Mouse (Mus musculus): ENCODE results near the gene Sgta. TPM values are rescaled to one million over a fixed set of nuclear protein-coding genes. Genes with fewer than 3 reads are reported as not detected.
A peak's percentile ranks its signal among the peaks of the same experiment; 100 is the strongest.
"Not testable (repeated sequence)": the region's sequence is repeated elsewhere in the genome, so short reads cannot be mapped to it uniquely, and the experiment has no call there.

Gene Sgta
- total RNA-seq (2021): 100 to 1,000 TPM; 178 to 182 TPM
- long read RNA-seq, experiment 1, transcript Sgta-202 (12 exons, 1,964 nt): major isoform, 228 of 415 reads
- long read RNA-seq, experiment 1, transcript Sgta-201 (12 exons, 1,969 nt): minor isoform, 69 of 415 reads
- long read RNA-seq, experiment 1, partial matches to known transcripts: 34 of 415 reads
- long read RNA-seq, experiment 1, other reads (novel, unspliced or antisense): 84 of 415 reads
- long read RNA-seq, experiment 2, transcript Sgta-202 (12 exons, 1,964 nt): major isoform, 203 of 338 reads
- long read RNA-seq, experiment 2, transcript Sgta-201 (12 exons, 1,969 nt): minor isoform, 52 of 338 reads
- long read RNA-seq, experiment 2, partial matches to known transcripts: 25 of 338 reads
- long read RNA-seq, experiment 2, other reads (novel, unspliced or antisense): 58 of 338 reads

GRCm38 (mm10) chr10:81059603-81060543, at the start of gene Sgta:
Gene Sgta, minus strand, starts transcription at chr10:81060181.
- peak; percentile 99 for DNase-seq (ENCODE audit: low spot score in 2 of 2)

GRCm38 (mm10) chr10:81106113-81106721, 46.2 kb upstream of the Sgta start:
- DNase-seq (ENCODE audit: low spot score in 2 of 2): peak; percentile 68 to 74

GRCm38 (mm10) chr10:81105565-81106112, 45.7 kb upstream of the Sgta start, which contains the start of gene Map2k2:
Gene Map2k2, plus strand, starts transcription at chr10:81105915.
- DNase-seq (ENCODE audit: low spot score in 2 of 2): peak; percentile 96

- DNase-seq (ENCODE audit: low spot score in 2 of 2): no peak
Measured at GRCm38 (mm10) chr10:81094931-81095678, 35.1 kb upstream of the Sgta start.

GRCm38 (mm10) chr10:81092465-81093250, 32.7 kb upstream of the Sgta start:
- no peak for DNase-seq (ENCODE audit: low spot score in 2 of 2)

GRCm38 (mm10) chr10:81090621-81091020, 30.6 kb upstream of the Sgta start:
- DNase-seq (ENCODE audit: low spot score in 2 of 2): no peak

- no peak for DNase-seq (ENCODE audit: low spot score in 2 of 2)
Measured at GRCm38 (mm10) chr10:81089216-81089615, 29.2 kb upstream of the Sgta start.

- no peak for DNase-seq (ENCODE audit: low spot score in 2 of 2)
Measured at GRCm38 (mm10) chr10:81087021-81087420, 27.0 kb upstream of the Sgta start.

GRCm38 (mm10) chr10:81082168-81082960, 22.4 kb upstream of the Sgta start:
- DNase-seq (ENCODE audit: low spot score in 2 of 2): peak; percentile 65 to 74

- no peak for DNase-seq (ENCODE audit: low spot score in 2 of 2)
Measured at GRCm38 (mm10) chr10:81080008-81080655, 20.2 kb upstream of the Sgta start.

- DNase-seq (ENCODE audit: low spot score in 2 of 2): no peak
Measured at GRCm38 (mm10) chr10:81077916-81078315, 17.9 kb upstream of the Sgta start.

- no peak for DNase-seq (ENCODE audit: low spot score in 2 of 2)
Measured at GRCm38 (mm10) chr10:81076356-81076755, 16.4 kb upstream of the Sgta start.

GRCm38 (mm10) chr10:81075734-81076133, 15.8 kb upstream of the Sgta start:
- no peak for DNase-seq (ENCODE audit: low spot score in 2 of 2)

GRCm38 (mm10) chr10:81073464-81073863, 13.5 kb upstream of the Sgta start:
- DNase-seq (ENCODE audit: low spot score in 2 of 2): no peak

GRCm38 (mm10) chr10:81072290-81072689, 12.3 kb upstream of the Sgta start:
- DNase-seq (ENCODE audit: low spot score in 2 of 2): no peak

GRCm38 (mm10) chr10:81069836-81070235, 9.9 kb upstream of the Sgta start, which contains the start of gene Thop1:
Gene Thop1, plus strand, starts transcription at chr10:81070035.
- DNase-seq (ENCODE audit: low spot score in 2 of 2): peak; percentile 97 to 98

GRCm38 (mm10) chr10:81068706-81069105, 8.7 kb upstream of the Sgta start:
- DNase-seq (ENCODE audit: low spot score in 2 of 2): no peak

- not testable (repeated sequence) for DNase-seq (ENCODE audit: low spot score in 2 of 2)
Measured at GRCm38 (mm10) chr10:81064519-81064918, 4.5 kb upstream of the Sgta start.
